Mouse (Mus musculus): Measurements from ENCODE around the gene Josd2.

DNA sequence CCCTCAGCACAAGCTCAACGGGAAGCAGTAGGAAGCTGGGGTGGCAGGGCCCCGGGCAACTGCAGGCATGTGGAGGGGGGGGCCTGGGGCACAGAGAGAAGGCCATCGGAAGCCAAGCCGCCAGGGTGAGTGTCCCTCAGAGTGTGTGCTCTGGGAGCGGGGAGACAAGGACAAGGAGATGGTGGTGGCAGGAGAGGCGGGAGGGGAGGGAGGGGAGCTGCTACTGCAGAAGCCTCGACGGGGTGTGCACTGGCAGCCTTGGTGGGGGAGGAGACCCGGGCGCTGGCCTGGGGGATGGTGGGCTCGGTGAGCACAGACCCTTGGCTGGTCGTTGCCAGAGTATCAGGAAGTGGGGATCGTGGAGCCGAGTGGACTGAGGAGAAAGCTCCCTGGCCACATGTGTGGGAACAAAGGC is 25.4 kb upstream of the Josd2 start:
- no peak for TF ChIP-seq HCFC1 (IDR thresholded peaks at IDR 0.05; ENCODE audit: low read depth, low read length)
- no peak for TF ChIP-seq CTCF (conservative IDR thresholded peaks at IDR 0.05 in 1 of 2, IDR thresholded peaks at IDR 0.05 in 1 of 2; ENCODE audit: low read depth in 2 of 2, low read length in 2 of 2)
- TF ChIP-seq CHD1 (IDR thresholded peaks at IDR 0.05; ENCODE audit: low read depth, low read length): no peak
- no peak for TF ChIP-seq IRF4 (IDR thresholded peaks at IDR 0.05; ENCODE audit: low read depth, low read length)
- TF ChIP-seq ZNF384 (IDR thresholded peaks at IDR 0.05; ENCODE audit: low read depth, low read length): no peak

All from CH12.LX (cell line).